Mouse (Mus musculus) cerebral cortex, adult 2 months (tissue): Measurements from ENCODE around the gene Vmn1r122.

Source experiments
- WGBS: fragments of 180-500 bp; shearing (Covaris S2); methylation state at CpG from one replicate; pipeline ENCODE4 v1.1.7; 2018; 5-methylcytosine and 5-hydroxymethylcytosine counted together

Gene Vmn1r122

DNA sequence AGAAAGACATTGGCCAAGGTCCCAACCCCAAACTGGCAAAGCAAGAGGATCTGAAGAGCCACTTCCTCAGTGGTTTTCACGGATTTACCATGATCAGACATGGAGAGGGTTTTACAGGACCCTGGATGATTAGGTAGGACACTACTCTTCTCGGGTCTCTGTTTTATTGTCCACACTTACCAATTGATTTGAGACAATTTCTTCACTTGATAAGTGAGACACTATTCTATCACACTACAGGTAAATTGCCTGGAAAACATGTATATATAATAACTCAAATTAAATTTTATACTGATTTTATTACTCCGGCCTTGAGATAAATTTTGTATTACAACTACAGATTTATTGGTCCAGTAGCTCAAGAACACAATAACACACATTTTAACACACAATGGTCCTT is at the start of gene Vmn1r122:
Gene Vmn1r122, minus strand, starts transcription at position 101 of the 400 bp plus-strand sequence.
- 71% methylated on average over 3 of the region's 3 CpGs for WGBS

DNA sequence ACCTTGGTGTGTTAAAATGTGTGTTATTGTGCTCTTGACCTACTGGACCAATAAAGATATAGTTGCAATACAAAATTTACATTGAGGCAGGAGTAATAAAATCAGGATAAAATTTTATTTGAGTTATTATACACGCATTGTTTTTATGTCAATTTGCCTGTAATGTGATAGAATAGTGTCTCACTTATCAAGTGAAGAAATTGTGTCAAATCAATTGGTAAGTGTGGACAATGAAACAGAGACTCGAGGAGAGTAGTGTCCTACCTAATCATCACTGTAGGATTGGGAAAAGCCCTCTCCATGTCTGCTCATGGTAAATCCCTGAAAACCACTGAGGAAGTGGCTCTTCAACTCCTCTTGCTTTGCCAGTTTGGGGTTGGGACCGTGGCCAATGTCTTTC is 28.0 kb upstream of the Vmn1r122 start, which contains the start of gene Vmn1r123:
Gene Vmn1r123, plus strand, starts transcription at position 301 of the 400 bp plus-strand sequence.
- WGBS, result 24% methylated on average over 1 of the region's 3 CpGs

DNA sequence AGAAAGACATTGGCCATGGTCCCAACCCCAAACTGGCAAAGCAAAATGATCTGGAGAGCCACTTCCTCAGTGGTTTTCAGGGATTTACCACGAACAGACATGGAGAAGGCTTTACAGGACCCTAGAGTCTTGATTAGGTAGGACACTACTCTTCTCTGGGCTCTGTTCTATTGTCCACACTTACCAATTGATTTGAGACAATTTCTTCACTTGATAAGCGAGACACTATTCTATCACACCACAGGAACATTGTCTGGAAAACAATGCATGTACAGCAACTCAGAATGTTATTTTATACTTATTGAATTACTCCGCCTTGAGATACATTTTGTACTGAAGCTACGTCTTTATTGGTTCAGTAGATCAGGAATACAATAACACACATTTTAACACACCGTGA is 35.5 kb downstream of the Vmn1r122 start, which contains the start of gene Vmn1r121:
Gene Vmn1r121, minus strand, starts transcription at position 101 of the 400 bp plus-strand sequence.
- WGBS, result 61% methylated on average over 5 of the region's 5 CpGs
